Mouse (Mus musculus): Measurements from ENCODE around the gene Mpg. TPM values are rescaled to one million over a fixed set of nuclear protein-coding genes. Genes with fewer than 3 reads are reported as not detected.
"Not testable (repeated sequence)": the region's sequence is repeated elsewhere in the genome, so short reads cannot be mapped to it uniquely, and the experiment has no call there.

Mpg gene
- 10 to 100 TPM; 19.3 to 22.4 (median 20.9) TPM for total RNA-seq (2022)

DNA sequence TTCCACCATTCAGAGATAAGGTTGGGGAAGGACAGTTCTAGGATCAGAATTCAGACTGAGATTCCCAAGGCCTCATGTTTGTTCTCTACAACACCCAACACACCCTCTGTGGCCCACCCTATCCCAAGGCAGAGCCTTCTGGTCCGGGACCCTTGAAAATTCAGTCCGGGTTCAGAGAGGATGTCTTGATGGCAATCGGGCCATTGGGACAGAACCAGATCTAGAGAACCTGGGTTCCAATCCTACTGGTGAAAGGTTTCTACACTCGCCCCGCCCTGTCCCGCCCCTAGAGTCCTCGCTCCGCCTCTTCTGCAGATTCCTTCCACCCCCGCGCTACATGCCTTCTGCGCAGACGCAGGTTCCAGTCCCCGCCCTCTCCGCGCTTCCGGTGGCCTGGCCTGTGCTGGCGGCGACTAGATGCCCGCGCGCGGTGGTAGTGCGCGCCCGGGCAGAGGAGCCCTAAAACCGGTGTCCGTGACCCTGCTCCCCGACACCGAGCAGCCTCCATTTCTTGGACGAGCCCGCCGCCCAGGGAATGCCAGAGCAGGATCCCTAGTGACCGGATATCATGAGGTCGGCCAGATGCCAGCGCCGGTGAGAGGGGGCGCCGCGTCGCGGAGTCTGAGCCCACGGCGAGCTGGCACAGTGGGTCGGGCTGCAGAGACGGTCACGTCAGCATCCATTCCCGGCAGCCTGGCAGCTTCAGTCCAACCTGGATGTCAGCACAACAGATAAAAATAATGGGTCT is at the start of gene Mpg:
TSS of gene Mpg (plus strand) at position 382 of the 748 bp plus-strand sequence.
- DNase-seq (ENCODE audit: low spot score in 2 of 2): peak; percentile 71 to 86

DNA sequence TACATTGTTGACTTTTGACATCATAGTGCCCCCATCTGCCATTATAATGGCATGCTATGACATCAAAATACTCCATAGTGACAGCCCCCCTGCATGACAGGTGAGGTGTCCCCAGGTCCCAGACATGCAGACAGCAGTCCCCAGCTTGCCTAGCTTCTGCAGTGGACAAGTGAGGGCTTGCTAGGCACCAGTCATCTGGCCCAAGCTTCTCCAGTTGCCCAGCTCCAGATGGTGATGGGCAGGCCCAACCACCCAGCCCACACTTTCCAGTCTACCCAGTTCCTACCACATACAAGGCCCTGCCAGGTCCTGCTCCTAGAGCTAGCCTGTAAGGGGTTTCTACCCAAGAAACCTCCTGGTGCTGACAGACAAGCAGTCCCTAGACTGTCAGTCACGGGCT is 47.8 kb upstream of the Mpg start:
- no peak for DNase-seq (ENCODE audit: low spot score in 2 of 2)

DNA sequence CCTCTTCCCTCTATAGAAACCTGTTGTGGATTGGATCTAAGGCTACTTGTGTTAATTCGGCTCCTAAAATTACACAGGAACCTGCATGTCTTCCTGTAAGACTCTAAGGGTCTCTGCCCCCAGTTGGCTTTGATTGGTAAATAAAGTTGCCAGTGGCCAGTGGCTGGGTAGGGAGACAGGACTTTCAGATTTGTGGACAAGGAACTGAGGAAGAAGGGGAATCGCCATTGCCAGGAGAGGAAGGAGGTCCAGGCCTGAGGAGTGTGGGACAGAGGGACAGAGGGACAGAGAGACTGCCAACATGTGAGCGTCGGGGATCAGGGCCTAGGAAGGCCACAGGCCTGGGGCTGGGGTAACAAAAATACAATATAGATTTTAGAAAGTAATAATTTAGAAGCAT is 45.1 kb upstream of the Mpg start:
- DNase-seq (ENCODE audit: low spot score in 2 of 2): no peak

DNA sequence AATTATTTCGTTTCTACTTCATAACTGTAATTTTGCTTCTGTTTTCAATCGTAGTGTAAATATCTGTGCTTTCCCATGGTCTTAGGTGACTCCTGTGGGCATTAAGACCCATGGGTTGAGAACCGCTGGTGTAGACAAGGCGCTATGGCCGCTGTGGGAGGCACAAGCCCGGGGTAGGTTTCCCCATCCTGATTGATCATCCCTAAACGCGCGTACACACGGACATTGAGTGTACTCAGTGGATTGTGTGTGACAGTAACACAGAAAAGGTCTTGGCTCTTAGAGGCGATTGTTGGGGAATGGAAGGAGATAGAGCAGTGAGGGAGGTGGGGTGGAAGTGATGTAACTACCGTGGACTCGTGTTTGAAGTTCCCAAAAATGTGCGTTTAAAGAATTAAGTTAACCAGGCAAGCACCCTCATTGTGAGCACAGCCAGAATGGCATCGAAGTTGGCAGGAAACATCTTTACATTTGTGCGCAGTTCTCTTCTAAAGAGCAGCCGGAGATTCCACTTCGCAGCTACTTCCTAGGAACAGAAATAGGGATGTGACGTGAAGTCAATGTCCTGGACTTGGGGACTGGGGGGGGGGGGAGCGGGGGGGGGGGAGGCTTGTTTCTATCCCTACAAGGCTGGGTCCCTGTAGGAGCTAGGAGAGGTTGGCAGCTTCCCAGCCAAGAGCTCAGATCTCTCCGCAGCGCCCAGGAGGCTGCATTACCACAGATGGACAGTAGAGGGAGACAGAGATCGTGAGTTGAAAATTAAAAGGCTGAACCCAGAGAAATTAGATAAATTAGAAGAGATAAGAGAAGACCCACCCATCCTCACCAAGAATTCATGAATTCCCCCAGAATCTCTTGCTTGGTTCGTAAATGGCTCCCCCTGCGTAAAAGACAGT is 44.1 kb upstream of the Mpg start:
- peak; percentile 59 to 83 for DNase-seq (ENCODE audit: low spot score in 2 of 2)

DNA sequence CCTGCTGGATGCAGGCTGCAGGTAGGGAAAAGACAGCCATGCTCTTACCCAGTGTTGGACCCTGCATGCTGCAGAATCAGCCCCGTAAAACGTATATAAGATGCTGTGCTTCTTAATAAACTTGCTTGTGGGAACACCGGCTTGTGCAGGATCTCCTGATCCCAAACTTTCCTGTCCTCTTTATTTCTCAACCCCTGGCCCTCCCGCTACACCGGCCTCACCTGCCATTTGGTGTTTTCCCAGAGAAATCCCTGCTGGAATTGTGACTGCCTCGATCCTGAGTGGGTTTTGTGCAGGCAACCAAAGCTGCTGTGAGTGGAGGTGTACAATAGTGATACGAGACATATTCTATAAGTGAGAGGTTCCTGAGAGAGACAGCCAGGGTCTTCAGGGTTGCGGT is 41.8 kb upstream of the Mpg start:
- DNase-seq (ENCODE audit: low spot score in 2 of 2): no peak

DNA sequence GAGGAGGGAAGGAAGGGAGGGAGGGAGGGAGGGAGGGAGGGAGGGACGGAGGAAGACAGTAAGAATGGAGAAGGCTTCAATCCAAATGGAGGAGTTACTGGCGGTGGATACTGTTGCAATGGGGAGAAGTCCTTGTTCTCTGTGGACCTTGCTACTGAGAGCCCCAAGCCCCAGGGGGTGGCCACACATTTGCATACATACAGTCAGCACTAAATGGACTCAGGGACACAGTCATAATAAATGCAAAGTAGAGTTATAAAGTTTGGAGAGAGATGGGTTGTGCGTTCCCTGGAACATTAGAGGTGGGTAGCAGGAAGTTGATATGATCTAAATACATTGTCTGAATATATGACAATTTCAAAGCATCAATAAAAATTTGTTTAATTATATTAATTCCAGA is 40.3 kb upstream of the Mpg start:
- DNase-seq (ENCODE audit: low spot score in 2 of 2): no peak

DNA sequence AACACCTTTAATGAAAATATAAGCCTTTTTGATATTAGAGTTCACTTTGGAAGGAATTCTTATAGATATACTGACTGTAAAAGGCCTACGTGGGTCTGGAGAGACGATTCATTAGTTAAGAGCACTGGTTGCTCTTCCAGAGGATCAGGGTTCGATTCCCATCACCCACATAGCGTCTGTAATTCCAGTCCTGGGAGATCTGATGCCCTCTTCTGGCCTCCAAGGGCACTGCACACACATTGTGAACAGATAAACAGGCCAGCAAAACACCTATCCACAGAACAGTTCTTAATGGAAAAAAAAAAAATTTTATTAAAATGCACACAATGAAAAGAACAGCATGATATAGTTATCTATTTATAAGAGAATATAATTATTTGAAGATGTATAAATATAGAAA is 39.0 kb upstream of the Mpg start:
- no peak for DNase-seq (ENCODE audit: low spot score in 2 of 2)

DNA sequence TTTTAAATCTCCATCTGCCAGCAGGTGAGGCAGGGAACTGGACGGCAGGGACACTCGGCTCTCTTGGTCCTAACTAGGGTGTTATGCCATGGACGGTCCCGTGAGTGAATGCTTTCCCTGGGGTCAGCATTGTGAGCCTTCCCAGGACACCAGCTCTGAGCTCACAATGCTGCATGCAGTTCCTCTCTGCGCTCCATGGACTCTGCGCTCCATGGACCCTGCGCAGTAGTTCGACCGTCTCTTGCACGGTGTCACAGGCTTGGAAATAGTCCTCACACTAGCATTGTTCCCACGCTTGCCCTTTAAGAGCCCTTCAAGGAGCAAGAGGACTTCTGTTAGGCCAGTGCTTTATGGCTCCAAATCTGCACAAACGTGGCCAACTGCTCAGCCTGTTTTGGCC is 37.4 kb upstream of the Mpg start:
- DNase-seq (ENCODE audit: low spot score in 2 of 2): no peak

DNA sequence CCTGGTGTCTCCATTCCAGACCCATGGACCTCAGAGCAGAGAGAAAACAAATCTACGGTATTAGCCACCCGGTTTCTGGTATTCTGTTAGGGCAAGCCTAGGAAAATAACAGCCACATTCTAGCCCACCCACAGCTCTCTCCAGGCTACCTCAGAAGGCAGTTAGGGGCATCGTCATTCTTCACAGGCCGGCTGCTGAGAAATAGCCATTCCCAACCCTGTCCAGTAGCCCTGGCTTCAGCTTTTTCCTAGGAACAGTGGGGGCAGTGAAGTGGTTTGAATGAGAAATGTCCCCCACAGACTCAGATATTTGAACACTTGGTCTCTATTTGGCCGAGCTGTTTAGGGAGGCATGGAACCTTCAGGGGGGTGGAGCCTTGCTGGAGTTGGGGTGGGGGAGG is 36.9 kb upstream of the Mpg start:
- DNase-seq (ENCODE audit: low spot score in 2 of 2): no peak

DNA sequence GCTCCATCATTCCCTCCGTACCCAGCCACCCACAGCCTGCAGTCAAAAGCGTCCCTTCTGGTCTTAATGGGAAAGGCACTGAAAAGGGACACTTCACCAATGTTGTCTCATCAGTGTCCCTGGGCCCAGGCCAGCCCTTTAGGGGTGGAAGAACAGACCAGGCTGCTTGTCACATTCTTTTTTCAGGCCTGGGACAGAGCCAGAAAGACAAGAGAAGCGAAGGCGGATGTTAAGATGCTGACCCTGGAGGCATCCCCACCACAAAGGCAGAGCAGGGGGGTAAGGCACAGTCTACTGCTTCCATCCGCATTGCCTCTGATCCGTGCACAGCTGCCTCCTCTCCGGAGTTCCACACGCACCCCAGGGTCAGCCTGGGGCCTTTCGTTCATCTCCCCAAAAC is 36.2 kb upstream of the Mpg start:
- no peak for DNase-seq (ENCODE audit: low spot score in 2 of 2)

DNA sequence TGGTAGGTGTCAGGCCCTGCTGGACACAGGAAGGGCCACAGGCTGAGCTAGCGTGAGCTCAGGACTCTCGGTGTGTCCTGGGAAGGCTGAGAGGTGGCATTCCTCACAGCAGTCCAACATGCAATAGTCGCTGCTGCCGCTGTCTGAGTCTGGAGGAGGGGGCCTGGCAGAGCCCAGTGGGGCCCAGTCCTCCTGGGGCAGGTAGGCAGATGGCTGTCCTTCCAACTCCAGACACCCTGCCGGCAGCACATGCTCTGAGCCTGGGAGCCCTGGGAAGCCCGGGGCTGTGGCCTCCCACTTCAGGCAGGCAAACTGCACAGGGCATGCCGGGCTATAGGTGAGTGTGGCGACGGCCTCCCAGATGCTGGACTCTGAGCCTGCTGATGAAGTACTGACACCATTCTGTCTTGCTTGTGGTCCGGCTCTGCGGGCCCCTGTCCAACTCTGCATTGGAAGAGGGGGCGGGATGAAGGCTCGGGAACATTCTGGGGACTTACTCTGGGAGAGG is 35.6 kb upstream of the Mpg start:
- DNase-seq (ENCODE audit: low spot score in 2 of 2): no peak

DNA sequence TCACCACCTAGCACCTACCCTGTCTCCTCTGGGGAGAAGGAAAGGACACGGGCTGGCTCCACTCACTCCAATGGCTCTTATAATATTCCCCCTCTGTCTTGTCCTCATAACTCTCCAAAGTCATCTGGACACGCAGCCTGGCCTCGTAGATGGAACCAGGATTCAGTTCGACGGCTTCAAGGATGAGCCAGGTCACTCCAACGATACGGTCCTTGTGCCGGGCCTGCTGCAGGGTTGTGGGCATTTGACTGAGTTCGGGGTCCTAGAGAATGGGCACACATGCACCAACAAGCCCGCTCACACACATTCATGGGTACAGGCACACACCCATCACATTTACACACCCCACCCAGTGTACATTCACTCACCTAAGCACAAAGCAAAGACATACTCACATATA is 33.1 kb upstream of the Mpg start:
- no peak for DNase-seq (ENCODE audit: low spot score in 2 of 2)

DNA sequence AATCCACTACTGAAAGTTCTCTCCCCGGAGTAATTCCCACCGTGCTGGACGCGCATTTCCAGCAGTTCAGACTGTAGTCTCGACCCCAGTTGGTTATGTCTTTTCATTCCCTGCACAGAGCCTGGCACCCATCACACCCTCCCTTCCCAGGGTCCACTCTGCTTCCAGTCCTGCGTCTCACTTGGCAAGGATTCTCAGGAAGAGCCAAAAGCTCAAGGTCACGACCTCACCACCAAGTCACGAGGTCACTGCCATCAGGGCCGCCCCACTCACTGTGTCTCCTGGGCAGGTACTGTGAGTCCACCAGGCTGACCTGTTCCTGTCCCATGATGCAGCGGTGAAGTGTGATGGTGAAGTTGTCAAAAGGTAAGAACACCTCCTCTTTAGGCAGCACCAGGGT is 32.2 kb upstream of the Mpg start:
- no peak for DNase-seq (ENCODE audit: low spot score in 2 of 2)

DNA sequence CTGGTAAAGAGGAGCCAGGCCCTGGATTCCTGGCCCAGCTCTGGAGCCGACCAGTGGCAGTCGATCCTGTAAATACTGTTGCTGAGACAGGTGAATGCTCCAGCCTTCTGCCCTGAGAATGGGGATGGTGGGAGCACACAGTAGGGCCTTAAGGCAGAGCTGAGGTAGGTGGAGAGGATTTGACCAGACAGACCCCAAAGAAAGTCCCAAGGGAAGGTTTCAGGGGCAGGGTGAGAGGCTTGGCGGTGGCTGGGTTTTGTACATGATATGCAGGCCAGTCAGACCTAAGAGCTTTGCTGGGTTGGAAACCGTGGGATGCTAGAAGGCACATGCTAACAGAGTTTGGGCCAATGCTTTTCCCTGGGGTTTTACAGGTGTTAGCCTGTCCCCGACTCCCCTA is 31.7 kb upstream of the Mpg start:
- DNase-seq (ENCODE audit: low spot score in 2 of 2): no peak

DNA sequence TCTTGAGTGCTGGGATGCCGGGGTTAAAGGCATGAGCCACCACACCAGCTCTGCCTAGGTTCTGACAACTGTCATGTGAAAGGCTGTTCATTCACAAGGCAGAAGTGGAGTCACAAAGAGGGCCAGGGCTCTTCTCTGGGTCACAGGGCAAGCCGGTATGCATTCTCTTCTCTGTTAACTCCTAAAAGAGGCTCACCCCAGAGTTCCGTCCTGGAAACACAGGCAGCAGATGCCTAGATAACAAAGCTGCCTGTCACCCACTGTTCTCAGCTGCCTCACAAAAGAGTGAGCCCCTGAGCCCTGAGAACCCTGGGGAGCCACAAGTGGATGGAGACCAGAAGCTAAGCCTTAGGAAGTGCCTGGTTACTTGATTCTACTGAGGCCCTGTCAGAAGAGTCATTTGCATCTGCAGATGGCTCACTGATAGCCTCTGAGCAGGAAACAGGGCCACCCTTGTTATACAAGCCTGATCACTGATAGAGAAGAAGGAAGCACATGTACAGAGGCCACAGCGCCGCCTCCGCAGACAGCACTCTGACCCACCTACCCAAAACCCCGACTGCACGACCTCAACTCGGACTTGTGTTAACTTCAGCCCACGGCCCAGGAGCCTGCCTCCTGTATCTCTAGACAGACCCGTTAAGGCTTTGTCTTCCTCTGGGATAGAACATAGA is 30.3 kb upstream of the Mpg start:
- DNase-seq (ENCODE audit: low spot score in 2 of 2): no peak

DNA sequence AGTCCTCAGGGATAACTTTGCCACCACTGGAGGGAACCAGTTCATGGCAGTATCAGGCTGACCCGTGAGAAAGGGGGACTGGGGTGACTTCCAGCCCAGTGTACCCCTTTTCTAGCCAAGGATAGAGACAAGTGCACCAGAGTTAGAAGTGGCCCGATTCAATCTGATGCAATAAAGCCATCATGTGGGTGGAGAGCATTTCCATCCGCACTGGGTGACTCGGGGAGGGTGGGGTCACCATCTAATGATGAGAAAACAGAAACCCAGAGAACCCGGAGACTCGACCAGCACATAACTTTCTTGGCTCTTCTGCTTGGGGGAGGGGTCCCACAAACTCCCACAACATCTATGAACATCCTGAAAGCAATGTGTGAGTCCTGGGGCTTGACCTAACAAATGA is 29.6 kb upstream of the Mpg start:
- no peak for DNase-seq (ENCODE audit: low spot score in 2 of 2)

DNA sequence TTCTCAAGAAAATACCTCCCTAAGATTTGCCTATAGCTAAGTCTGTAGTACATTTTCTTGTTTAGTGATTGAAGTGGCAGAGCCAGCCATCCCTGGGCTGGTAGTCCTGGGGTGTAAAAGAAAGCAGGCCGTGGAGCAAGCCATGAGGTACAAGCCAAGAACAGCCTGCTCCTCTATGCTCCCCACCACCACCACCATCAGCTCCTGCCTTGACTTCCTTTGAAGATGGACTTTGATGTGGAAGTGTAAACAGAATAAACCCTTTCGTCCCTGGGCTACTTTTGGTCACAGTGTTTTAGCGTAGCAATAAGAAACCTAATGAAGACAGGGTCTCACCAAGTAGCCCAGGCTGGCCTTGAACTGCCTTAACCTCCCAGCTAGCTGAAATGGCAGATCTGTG is 28.5 kb upstream of the Mpg start:
- no peak for DNase-seq (ENCODE audit: low spot score in 2 of 2)

DNA sequence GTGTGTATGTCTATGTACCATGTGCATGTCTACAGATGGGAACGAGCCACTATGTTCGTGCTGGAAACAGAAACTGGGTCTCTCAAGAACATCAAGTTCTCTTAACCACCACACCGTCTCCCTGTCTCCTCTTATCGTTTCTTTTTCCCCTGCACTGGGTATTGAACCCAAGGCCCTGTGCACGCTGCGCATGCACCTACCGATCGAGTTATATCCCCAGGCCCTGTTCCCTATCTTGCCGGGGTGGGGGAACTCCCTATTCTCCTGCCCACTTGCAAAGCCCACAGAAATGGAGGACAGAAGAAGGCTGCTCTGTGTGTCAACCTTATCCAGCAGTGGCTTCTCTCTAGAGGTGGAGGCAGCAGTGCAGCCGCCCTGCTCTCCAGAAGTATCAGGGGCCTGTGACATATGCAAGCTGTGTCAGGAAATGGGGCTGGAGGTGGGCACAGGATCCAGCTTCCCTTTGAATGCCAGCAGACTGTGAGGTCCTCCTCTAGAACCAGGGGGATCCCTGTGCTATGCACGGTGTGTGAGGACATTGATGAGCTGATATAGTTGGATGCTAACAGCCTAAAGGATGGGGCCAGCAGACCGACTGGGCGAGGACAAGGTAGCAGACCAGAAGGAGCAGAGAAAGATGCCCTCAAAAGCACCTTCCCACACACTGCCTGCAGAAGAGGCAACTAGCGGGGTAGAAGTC is 27.9 kb upstream of the Mpg start:
- no peak for DNase-seq (ENCODE audit: low spot score in 2 of 2)

DNA sequence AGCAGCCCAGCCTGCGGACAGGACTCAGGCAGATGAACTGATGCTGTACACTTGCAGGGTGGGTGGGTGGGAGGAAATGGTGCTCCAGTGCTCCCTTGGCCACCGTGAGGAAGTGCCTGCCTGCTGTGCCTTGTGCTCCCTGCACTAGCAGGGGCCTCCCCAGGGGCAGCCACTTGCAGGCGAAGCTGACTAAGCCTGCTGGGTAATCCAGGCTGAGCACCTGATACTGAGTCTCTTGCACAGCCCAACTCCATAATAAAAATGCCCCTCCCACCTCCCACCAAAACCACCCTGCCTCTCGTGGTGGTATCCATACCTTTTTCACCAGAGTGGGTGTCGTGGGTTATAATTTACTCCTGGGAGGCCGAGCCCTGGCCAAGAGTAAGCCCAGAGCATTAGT is 27.1 kb upstream of the Mpg start:
- no peak for DNase-seq (ENCODE audit: low spot score in 2 of 2)

DNA sequence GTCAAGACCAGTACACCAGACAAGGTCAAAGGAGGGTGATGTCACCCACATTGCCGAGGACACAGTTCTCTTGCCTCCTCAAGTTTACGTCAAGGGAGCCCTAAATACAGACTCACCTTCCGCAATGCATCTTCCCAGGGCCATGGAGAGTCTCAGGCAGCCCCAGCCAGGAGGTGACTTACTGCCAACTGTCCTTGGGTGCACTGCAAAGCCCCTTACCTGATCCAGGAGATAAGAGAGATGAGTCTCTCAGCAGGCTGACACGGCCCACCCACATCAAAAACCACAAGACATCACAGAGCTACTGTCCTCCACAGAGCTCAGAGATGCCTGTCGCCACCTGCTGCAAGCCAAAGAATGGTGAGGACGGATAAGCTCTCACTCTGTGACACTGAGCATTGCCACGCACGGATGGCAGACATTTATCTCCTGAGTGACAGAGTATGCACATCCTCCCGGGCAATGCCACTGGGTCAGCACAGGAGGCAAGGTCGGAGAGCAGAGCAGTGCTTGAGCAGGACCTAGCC is 26.2 kb upstream of the Mpg start, which contains the start of gene Il9r:
TSS of gene Il9r (minus strand) at position 205 of the 527 bp plus-strand sequence.
- DNase-seq (ENCODE audit: low spot score in 2 of 2): no peak

DNA sequence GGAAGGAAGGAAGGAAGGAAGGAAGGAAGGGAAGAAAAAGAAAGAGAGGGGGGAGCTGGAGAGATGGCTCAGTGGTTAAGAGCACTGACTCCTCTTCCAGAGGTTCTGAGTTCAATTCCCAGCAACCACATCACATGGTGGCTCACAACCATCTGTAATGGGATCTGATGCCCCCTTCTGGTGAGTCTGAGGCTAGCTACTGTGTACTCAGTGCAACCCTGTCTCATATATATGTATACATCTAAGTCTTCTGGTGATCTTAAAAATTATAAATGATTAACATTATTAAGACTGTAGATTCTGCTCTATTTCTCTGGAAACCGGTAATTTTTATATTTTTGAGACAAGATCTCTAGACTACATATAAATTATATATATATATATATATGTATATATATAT is 25.3 kb upstream of the Mpg start:
- not testable (repeated sequence) for DNase-seq (ENCODE audit: low spot score in 2 of 2)
